Mouse (Mus musculus) spleen, postnatal 10 days (tissue): ENCODE results near the gene Gm10251.
A peak's percentile ranks its signal among the peaks of the same experiment; 100 is the strongest.
"Not testable (repeated sequence)": the region's sequence is repeated elsewhere in the genome, so short reads cannot be mapped to it uniquely, and the experiment has no call there.

Experiments used
- DNase-seq, 2 experiments: peaks; one replicate each; pipeline ENCODE4 v3.0.0; 2021 to 2022; ENCODE audit warnings: low spot score in 2 of 2

Gm10251 gene

GRCm38 (mm10) chr14:6684070-6684469 lies at the start of gene Gm10251:
Gene Gm10251 (minus strand): TSS chr14:6684170.
- not testable (repeated sequence) for DNase-seq

DNA sequence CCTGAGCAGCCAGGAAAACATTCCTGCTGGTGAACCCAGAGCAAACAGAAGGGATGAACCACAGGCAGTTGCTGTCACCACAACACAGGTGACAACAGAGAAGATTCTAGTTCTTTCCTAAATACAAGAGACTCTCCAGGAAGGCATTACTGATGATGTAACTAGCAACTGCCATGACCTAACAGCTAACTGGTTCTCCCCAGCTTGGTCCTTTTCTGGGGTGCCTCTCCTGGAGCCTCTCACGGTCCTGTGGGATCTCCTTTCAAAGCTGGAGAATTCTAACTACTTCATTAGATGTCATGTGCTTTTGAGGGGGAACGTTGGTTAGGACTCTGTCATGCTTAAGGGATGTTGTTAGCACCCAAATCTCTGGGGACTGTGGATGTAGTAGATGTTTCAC lies 36.2 kb upstream of the Gm10251 start, which contains the start of gene Gm8050:
TSS of gene Gm8050 (minus strand) at position 101 of the 400 bp plus-strand sequence.
- not testable (repeated sequence) for DNase-seq

GRCm38 (mm10) chr14:6622318-6622717 lies 61.7 kb downstream of the Gm10251 start, which contains the start of gene Gm3460:
Gene Gm3460 (minus strand): TSS chr14:6622418.
- DNase-seq = not testable (repeated sequence)

GRCm38 (mm10) chr14:6606436-6606835 lies 77.5 kb downstream of the Gm10251 start:
- peak in 1 of 2 experiments; percentile 10 for DNase-seq

- not testable (repeated sequence) for DNase-seq
Measured at GRCm38 (mm10) chr14:6605004-6605403, 79.0 kb downstream of the Gm10251 start.

DNA sequence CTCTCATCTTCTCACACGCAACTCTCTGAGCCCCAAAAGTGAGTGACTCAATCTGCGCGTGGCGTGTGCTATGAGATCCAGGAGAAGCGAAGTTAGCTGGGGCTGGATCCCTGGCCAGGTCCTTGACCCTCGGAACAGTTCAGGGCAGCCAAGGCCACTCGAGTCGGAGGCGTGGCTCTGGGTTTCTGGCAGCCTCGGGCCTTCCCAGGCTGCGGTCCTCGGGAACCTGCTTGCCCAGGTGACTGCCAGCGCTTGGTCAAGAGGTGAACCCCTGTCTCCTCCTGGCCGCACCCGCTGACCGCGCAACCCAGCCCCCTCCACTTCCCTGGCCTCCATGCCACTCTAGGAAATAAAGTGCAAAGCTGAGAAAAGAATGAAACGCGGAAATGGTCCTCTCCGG lies 79.4 kb downstream of the Gm10251 start:
- DNase-seq = not testable (repeated sequence)

DNA sequence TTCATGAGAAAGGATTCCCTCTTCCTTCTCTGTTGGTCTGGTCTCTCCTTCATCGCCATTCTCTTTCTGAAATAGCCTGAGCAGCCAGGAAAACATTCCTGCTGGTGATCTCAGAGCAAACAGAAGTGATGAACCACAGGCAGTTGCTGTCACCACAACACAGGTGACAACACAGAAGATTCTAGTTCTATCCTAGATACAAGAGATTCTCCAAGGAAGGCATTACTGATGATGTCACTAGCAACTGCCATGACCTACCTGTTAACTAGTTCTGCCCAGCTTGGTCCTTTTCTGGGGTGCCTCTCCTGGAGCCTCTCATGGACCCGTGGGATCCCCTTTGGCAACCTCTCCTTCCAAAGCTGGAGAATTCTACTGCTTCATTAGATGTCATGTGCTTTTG lies 93.5 kb downstream of the Gm10251 start, which contains the start of gene Gm3629:
TSS of gene Gm3629 (minus strand) at position 101 of the 400 bp plus-strand sequence.
- not testable (repeated sequence) for DNase-seq
